Mouse (Mus musculus): ENCODE measurements at regions not wholly inside any gene's neighbourhood (a gene's known extent, or its start where the extent isn't known, plus 50 kb on each side); places are given as distances from the start of the nearest gene placed in this dataset.

DNA sequence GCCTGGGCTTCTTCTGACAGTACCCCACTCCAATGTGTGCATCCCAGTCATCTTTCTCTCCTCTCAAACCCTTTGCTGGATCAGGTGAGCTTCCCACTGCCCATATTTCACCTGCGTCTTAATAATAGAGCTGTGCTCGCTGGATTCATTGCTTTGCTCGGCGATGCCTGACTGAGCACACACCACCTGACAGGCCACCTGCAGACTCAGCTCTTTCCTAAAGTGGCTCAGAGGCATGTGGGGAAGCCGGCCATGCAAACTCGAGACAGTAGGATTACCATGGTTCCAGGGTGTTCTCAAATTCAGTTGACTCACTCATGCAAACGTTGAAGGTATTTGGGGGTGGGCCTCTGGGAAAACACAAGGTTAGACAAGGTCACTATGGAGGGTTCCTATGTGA lies 131.8 kb upstream of the Sh3bp4 start:
- H3K27ac ChIP-seq, result no peak overlapping the region
- 71% methylated on average over 7 of the region's 7 CpGs for WGBS
- H3K9ac ChIP-seq, result no peak overlapping the region
- H3K9me3 ChIP-seq, result no peaks in the 10 kb centered on the region
- no peaks in the 10 kb centered on the region for H3K27me3 ChIP-seq
- no peak overlapping the region for H3K4me3 ChIP-seq
- 0 out of 2 replicates have a peak, but pooled peaks cover 6% of the 10 kb centered on the region for H3K4me1 ChIP-seq
- ATAC-seq (ENCODE audit: borderline replicate concordance, extremely low read depth, low FRiP score, low TSS enrichment), result no peak
- no peaks in the 10 kb centered on the region for H3K36me3 ChIP-seq
- H3K4me2 ChIP-seq, result no peak overlapping the region

DNA sequence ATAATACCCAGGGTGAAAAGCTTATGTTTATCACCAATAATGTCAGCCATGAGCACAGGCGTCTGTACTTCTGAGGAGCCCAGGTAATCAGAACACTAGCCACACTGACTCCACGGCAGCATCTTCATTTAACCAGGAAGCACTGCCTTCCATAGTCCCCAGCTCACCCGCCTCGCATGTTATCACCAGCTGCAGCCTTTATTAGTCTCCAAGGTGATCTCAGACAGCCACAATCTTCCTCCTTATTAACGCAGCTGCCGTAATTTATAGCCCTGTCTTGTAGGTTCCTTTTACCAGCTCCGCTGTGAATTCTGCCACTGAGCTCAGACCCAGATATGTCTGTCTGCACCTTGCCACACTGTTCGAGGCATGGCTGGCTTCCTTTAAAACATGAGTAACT lies 127.2 kb upstream of the Sh3bp4 start:
- 65% methylated on average over 8 of the region's 8 CpGs for WGBS
- Histone ChIP-seq H3K4me2 (no peak overlapping the region), H3K9ac (no peak overlapping the region), H3K4me3 (no peak overlapping the region), H3K36me3 (no peaks in the 10 kb centered on the region), H3K27ac (no peak overlapping the region), H3K27me3 (no peaks in the 10 kb centered on the region), H3K9me3 (no peaks in the 10 kb centered on the region), H3K4me1 (0 out of 2 replicates have a peak, but pooled peaks cover 5% of the 10 kb centered on the region)
- no peak for ATAC-seq (ENCODE audit: borderline replicate concordance, extremely low read depth, low FRiP score, low TSS enrichment)

DNA sequence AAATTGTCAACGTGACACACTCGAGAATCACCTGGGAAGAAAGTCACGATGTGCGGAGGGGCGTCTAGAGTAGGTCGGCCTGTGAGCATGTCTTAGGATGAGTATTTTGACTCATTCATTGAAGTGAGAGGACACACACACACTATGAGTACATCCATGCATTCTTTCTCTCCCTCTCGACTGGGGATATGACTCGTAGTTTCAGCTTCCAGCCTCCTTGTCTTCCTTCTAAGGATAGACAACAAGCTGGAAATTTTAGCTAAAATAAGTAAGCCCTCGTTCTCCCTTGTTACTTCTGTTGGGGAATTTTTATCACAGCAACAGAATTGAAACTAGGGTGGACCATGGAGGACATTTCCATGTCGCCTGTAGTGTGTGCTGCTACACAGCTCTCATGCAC lies 124.3 kb upstream of the Sh3bp4 start:
- H3K4me2 ChIP-seq, result no peak overlapping the region
- no peak overlapping the region for H3K4me3 ChIP-seq
- WGBS, result 82% methylated on average over 10 of the region's 10 CpGs
- ATAC-seq (ENCODE audit: borderline replicate concordance, extremely low read depth, low FRiP score, low TSS enrichment), result no peak
- no peaks in the 10 kb centered on the region for H3K4me1 ChIP-seq
- no peaks in the 10 kb centered on the region for H3K9me3 ChIP-seq
- no peak overlapping the region for H3K27ac ChIP-seq
- no peak overlapping the region for H3K9ac ChIP-seq
- H3K27me3 ChIP-seq, result no peaks in the 10 kb centered on the region
- no peaks in the 10 kb centered on the region for H3K36me3 ChIP-seq

DNA sequence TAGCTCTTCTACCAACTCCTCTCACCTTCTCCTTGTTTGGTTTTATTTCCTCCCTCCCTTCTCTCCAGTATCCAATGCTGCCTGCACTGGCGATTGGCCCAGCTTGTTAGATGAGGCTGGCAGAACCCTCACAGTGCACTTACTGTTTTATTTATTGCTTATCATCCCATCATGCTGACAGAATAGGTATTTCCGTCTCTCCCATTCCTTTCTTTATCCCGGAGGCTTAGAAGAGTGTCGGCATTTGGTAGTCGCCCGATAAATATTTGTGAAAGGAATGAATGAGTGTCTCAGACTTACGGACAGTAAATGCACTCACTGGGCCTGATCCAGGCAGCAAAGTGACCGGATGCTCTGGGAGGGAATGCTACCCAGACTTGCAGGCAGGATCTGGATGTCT lies 123.8 kb upstream of the Sh3bp4 start:
- no peak overlapping the region for H3K27ac ChIP-seq
- H3K9ac ChIP-seq, result no peak overlapping the region
- H3K4me2 ChIP-seq, result no peak overlapping the region
- WGBS, result 53% methylated on average over 8 of the region's 8 CpGs
- no peaks in the 10 kb centered on the region for H3K4me1 ChIP-seq
- no peaks in the 10 kb centered on the region for H3K36me3 ChIP-seq
- no peak for ATAC-seq (ENCODE audit: borderline replicate concordance, extremely low read depth, low FRiP score, low TSS enrichment)
- no peaks in the 10 kb centered on the region for H3K9me3 ChIP-seq
- no peak overlapping the region for H3K4me3 ChIP-seq
- H3K27me3 ChIP-seq, result no peaks in the 10 kb centered on the region

DNA sequence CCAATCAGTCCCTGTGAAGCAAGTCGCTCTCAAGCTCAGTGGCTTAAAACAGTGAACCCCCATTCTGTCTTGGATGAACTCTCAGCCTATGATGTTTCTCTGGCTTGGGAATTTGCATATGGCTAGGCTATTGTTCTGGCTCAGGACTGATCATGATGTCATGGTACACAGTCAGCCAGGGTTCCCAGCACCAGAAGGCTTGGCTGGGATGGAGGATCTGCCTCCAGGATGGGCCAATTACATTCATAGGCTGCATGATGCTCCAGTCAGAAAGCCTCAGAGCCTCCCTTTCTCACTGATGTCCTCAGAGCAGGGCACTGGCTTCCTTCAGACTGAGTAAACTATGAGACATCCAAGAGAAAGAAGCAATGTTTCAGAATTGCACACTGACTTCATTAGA lies 120.3 kb upstream of the Sh3bp4 start:
- no peaks in the 10 kb centered on the region for H3K36me3 ChIP-seq
- ATAC-seq (ENCODE audit: borderline replicate concordance, extremely low read depth, low FRiP score, low TSS enrichment), result no peak
- no peaks in the 10 kb centered on the region for H3K9me3 ChIP-seq
- H3K4me1 ChIP-seq, result no peaks in the 10 kb centered on the region
- no peak overlapping the region for H3K9ac ChIP-seq
- no peaks in the 10 kb centered on the region for H3K27me3 ChIP-seq
- no peak overlapping the region for H3K27ac ChIP-seq
- no peak overlapping the region for H3K4me2 ChIP-seq
- H3K4me3 ChIP-seq, result no peak overlapping the region
- WGBS, result 70% methylated on average over 1 of the region's 1 CpGs

DNA sequence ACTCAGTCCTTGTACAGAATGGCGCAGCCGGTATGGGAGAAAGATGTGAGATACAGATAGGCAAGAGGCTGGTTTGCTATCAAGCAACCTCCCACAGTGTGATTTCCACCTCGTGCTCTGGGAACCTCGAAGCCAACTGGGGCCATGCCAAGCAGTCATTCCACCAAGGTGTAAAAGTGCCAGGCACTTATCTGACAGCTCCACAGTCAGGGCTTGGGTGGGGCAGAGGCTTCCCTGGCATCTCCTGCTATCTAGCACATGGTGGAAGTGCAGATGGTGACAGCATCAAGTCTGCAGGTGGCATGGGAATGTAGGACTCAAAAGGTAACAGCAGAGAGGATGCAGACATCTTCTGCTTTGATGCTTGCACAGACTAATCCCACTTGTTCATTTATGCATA lies 116.7 kb upstream of the Sh3bp4 start:
- 73% methylated on average over 4 of the region's 4 CpGs for WGBS
- no peaks in the 10 kb centered on the region for H3K9me3 ChIP-seq
- ATAC-seq (ENCODE audit: borderline replicate concordance, extremely low read depth, low FRiP score, low TSS enrichment), result no peak

DNA sequence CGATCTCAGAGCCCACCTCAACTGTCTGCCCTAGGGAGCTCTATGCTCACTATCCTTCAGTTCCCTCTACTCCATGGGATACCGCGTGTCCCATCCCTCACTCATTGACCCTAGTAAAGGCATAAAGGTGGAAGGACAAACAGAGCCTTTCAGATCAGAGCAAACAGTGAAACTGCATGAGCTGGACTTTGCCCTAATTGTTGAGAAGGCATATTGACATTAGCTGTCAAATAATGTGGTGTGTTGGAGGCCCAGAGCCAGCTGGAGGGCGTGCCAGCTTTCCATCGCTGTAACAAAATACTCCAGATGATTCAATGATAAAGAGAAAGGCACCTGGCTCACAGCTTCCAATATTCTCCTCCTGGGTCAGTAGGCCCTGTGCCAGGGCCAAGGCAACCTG lies 115.4 kb upstream of the Sh3bp4 start:
- Histone ChIP-seq H3K27me3 (no peaks in the 10 kb centered on the region), H3K36me3 (no peaks in the 10 kb centered on the region), H3K27ac (no peak overlapping the region), H3K4me2 (no peak overlapping the region), H3K9ac (no peak overlapping the region), H3K9me3 (no peaks in the 10 kb centered on the region), H3K4me3 (no peak overlapping the region), H3K4me1 (no peaks in the 10 kb centered on the region)
- ATAC-seq (ENCODE audit: borderline replicate concordance, extremely low read depth, low FRiP score, low TSS enrichment), result no peak
- 60% methylated on average over 5 of the region's 5 CpGs for WGBS

More for the DNA sequence above, 116.7 kb upstream of the Sh3bp4 start:
- no peak overlapping the region for H3K4me2 ChIP-seq
- no peak overlapping the region for H3K4me3 ChIP-seq
- no peak overlapping the region for H3K9ac ChIP-seq
- no peaks in the 10 kb centered on the region for H3K27me3 ChIP-seq
- H3K4me1 ChIP-seq, result no peaks in the 10 kb centered on the region
- no peaks in the 10 kb centered on the region for H3K36me3 ChIP-seq
- no peak overlapping the region for H3K27ac ChIP-seq

DNA sequence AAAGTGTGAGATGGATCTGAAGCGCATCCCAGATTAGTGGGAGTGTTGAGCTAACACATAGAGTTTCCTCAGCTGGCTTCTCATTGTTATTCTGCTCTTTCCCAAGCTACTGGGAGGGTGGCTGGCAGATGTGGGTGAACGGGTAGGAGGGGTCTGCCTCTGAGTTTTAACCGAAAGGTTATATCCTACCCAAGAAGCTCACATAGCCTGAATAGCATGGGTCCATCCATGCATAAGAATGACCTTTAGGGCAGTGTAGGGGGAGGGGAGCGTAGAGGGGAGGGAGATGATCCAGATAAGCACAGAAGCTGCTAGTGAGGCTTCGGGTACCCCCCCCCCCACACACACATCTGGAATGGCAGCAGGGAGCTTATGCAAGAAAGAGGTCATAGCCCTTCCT lies 113.2 kb upstream of the Sh3bp4 start:
- ATAC-seq (ENCODE audit: borderline replicate concordance, extremely low read depth, low FRiP score, low TSS enrichment), result no peak
- 60% methylated on average over 5 of the region's 5 CpGs for WGBS
- H3K4me2 ChIP-seq, result no peak overlapping the region
- H3K9me3 ChIP-seq, result no peaks in the 10 kb centered on the region
- H3K36me3 ChIP-seq, result no peaks in the 10 kb centered on the region
- H3K27ac ChIP-seq, result no peak overlapping the region
- H3K9ac ChIP-seq, result no peak overlapping the region
- H3K27me3 ChIP-seq, result no peaks in the 10 kb centered on the region
- H3K4me3 ChIP-seq, result no peak overlapping the region
- H3K4me1 ChIP-seq, result no peaks in the 10 kb centered on the region

DNA sequence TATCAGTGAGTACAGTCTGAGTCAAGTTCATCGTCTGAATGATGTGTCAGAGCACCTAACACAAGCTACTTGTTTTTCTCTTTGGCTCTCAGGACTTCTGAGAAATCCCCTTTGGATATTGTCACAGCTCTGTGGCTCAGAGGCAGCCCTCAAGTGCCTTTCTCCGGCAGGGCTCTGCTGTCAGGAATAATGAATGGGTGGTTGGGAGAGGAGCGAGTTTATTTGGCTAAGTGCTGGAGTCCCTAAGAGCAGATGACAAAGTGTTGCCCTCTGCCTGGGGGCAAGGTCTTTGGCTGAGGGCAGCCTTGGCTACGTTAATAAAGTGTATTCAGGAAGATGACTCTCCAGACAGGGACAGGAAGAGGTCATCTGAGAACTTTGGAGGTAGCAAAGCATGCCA lies 110.5 kb upstream of the Sh3bp4 start:
- Histone ChIP-seq H3K27ac (no peak overlapping the region), H3K4me1 (no peaks in the 10 kb centered on the region), H3K4me2 (no peak overlapping the region), H3K9me3 (no peaks in the 10 kb centered on the region), H3K9ac (no peak overlapping the region), H3K4me3 (no peak overlapping the region), H3K36me3 (no peaks in the 10 kb centered on the region), H3K27me3 (no peaks in the 10 kb centered on the region)
- ATAC-seq (ENCODE audit: borderline replicate concordance, extremely low read depth, low FRiP score, low TSS enrichment), result no peak
- 6% methylated on average over 4 of the region's 4 CpGs for WGBS

DNA sequence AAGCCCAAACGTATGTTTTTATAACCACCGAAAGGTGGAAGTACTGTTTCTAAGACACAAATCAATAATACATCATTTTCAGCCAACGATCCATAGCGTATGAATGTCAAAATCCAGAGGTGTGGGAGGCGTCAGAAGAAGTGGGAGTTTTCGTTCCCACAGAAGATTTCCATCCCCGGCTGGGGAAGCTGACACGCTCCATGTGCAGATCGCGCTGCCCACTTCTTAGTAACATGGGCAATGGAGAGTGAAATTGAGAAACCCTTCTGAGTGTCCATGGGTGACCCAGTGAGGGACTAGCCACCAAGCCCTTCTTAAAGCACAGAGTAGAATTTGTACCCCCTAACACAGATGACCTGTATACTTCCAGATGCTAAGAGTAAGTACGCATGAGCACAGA lies 110.1 kb upstream of the Sh3bp4 start:
- ATAC-seq (ENCODE audit: borderline replicate concordance, extremely low read depth, low FRiP score, low TSS enrichment), result no peak
- WGBS, result 58% methylated on average over 11 of the region's 11 CpGs
- Histone ChIP-seq H3K27me3 (no peaks in the 10 kb centered on the region), H3K36me3 (no peaks in the 10 kb centered on the region), H3K4me2 (no peak overlapping the region), H3K4me1 (no peaks in the 10 kb centered on the region), H3K27ac (no peak overlapping the region), H3K9me3 (no peaks in the 10 kb centered on the region), H3K9ac (no peak overlapping the region), H3K4me3 (no peak overlapping the region)

DNA sequence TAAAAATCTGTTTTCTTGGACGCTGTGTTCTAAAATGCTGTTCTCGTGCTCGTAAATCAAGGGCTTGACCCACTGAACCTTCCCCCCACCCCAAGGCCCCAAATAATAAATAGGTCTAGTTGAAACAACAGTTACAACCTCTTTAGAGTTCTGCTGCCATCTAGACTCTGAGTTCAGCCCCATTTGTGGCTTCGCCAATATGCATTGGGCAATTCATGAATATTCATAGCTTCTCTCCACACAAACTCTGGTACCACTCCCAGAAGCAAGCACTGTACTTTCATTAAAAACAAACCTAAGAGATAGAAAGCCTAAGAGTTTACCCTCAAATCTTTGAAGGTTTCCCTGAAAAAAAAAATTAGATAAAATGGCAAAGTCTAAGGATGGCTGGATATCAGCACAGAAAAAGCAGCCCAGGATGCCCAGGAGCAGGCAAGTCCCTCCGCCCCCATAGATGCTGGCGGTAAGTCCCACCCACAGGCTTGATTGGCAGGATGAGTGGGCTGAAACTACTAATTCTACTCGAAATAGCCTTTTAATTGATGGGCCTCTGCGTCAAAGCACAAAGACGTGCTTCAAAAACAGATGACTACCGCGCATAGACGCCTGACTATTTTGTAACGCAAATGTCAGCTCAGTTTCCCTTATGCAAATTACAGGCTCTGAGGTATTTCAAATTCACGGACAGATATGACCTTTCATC lies 106.0 kb upstream of the Sh3bp4 start:
- WGBS, result 87% methylated on average over 14 of the region's 14 CpGs
- H3K9ac ChIP-seq, result no peak overlapping the region
- ATAC-seq (ENCODE audit: borderline replicate concordance, extremely low read depth, low FRiP score, low TSS enrichment), result no peak
- H3K27ac ChIP-seq, result no peak overlapping the region
- H3K4me2 ChIP-seq, result no peak overlapping the region
- no peaks in the 10 kb centered on the region for H3K4me1 ChIP-seq
- no peaks in the 10 kb centered on the region for H3K9me3 ChIP-seq
- H3K4me3 ChIP-seq, result no peak overlapping the region
- no peaks in the 10 kb centered on the region for H3K27me3 ChIP-seq
- H3K36me3 ChIP-seq, result no peaks in the 10 kb centered on the region

DNA sequence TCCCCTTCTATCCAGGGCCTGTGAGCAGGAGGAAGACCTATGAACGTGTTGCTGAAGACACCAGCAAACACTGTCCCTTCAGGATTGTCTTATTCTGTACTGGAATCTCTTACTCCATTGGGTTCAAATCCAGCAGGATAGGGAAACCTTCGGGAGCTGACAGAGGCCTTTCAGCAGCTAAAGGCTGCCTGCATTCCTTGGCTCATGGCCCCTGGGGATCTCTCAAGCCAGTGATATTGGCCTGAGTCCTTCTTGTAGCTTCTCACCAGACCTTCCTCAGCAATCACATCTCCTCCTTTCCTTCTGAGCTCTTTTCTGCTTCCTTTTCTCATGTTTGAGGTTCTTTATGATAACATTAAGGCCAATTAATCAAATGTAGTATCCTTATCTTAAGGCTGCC lies 103.8 kb upstream of the Sh3bp4 start:
- no peak overlapping the region for H3K9ac ChIP-seq
- no peaks in the 10 kb centered on the region for H3K9me3 ChIP-seq
- no peaks in the 10 kb centered on the region for H3K27me3 ChIP-seq
- ATAC-seq (ENCODE audit: borderline replicate concordance, extremely low read depth, low FRiP score, low TSS enrichment), result no peak
- no peak overlapping the region for H3K27ac ChIP-seq
- H3K36me3 ChIP-seq, result no peaks in the 10 kb centered on the region
- H3K4me2 ChIP-seq, result no peak overlapping the region
- no peaks in the 10 kb centered on the region for H3K4me1 ChIP-seq
- 49% methylated on average over 2 of the region's 2 CpGs for WGBS
- no peak overlapping the region for H3K4me3 ChIP-seq

DNA sequence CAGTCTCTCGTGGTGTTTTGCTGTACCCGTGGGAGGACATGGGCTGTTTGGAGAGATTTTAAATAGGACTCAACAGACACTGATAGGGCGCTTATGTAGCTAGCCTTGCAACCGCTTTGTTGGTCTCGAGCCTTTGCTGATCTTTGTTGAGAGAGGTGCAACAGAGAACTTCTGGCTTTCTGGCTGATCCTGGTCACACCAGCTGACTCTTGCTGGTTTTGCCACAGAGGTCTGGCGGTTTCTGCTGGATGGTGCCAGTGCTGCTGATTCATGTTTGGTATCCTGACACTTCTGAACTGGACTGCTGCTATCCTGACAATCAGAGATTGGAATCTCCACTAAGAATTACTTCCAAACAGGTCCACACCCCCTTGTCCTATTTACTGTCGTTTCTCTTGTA lies 102.1 kb upstream of the Sh3bp4 start:
- no peaks in the 10 kb centered on the region for H3K9me3 ChIP-seq
- H3K9ac ChIP-seq, result no peak overlapping the region
- H3K4me2 ChIP-seq, result no peak overlapping the region
- no peak overlapping the region for H3K4me3 ChIP-seq
- H3K4me1 ChIP-seq, result no peaks in the 10 kb centered on the region
- H3K36me3 ChIP-seq, result no peaks in the 10 kb centered on the region
- ATAC-seq (ENCODE audit: borderline replicate concordance, extremely low read depth, low FRiP score, low TSS enrichment), result no peak
- WGBS, result 69% methylated on average over 7 of the region's 7 CpGs
- H3K27ac ChIP-seq, result no peak overlapping the region
- H3K27me3 ChIP-seq, result no peaks in the 10 kb centered on the region
